Mouse (Mus musculus): Measurements from ENCODE around the gene Bbs9. TPM values are rescaled to one million over a fixed set of nuclear protein-coding genes. Genes with fewer than 3 reads are reported as not detected.
"Not testable (repeated sequence)": the region's sequence is repeated elsewhere in the genome, so short reads cannot be mapped to it uniquely, and the experiment has no call there.

Bbs9 gene
- polyA plus RNA-seq, 1 experiment from 2014 or later = 6.4 TPM

- no peak overlapping the region for H3K27ac ChIP-seq (replicated peaks)
- no peaks in the 10 kb centered on the region for H3K27me3 ChIP-seq (replicated peaks)
- H3K4me3 ChIP-seq = no peak overlapping the region
- H3K9ac ChIP-seq = no peak overlapping the region
- no peak overlapping the region for H3K4me2 ChIP-seq
- no peaks in the 10 kb centered on the region for H3K9me3 ChIP-seq
- no peak for ATAC-seq (ENCODE audit: extremely low read depth, insufficient number of reproducible peaks, low FRiP score, low TSS enrichment)
- H3K4me1 ChIP-seq = no peaks in the 10 kb centered on the region
- WGBS = 87% methylated on average over 13 of the region's 13 CpGs
- H3K36me3 ChIP-seq = peaks cover 79% of the 10 kb centered on the region
Observed at GRCm38 (mm10) chr9:22448420-22448819, 27.1 kb upstream of the Bbs9 start.

- H3K36me3 ChIP-seq = peaks cover 87% of the 10 kb centered on the region
- no peak for ATAC-seq (ENCODE audit: extremely low read depth, insufficient number of reproducible peaks, low FRiP score, low TSS enrichment)
- no peaks in the 10 kb centered on the region for H3K9me3 ChIP-seq
- WGBS = 88% methylated on average over 6 of the region's 6 CpGs
- no peak overlapping the region for H3K9ac ChIP-seq
- no peak overlapping the region for H3K4me3 ChIP-seq
- no peak overlapping the region for H3K4me2 ChIP-seq
- H3K4me1 ChIP-seq = no peaks in the 10 kb centered on the region
- no peak overlapping the region for H3K27ac ChIP-seq (replicated peaks)
- no peaks in the 10 kb centered on the region for H3K27me3 ChIP-seq (replicated peaks)
Observed at GRCm38 (mm10) chr9:22449209-22449608, 26.3 kb upstream of the Bbs9 start.

- Histone ChIP-seq H3K27ac (replicated peaks) (no peak overlapping the region), H3K9me3 (no peaks in the 10 kb centered on the region), H3K9ac (no peak overlapping the region), H3K4me3 (no peak overlapping the region), H3K4me1 (no peaks in the 10 kb centered on the region), H3K27me3 (replicated peaks) (no peaks in the 10 kb centered on the region), H3K36me3 (peaks cover 100% of the 10 kb centered on the region), H3K4me2 (no peak overlapping the region)
- no peak for ATAC-seq (ENCODE audit: extremely low read depth, insufficient number of reproducible peaks, low FRiP score, low TSS enrichment)
- 71% methylated on average over 10 of the region's 10 CpGs for whole genome bisulfite sequencing
Observed at GRCm38 (mm10) chr9:22452697-22453096, 22.8 kb upstream of the Bbs9 start.

- Histone ChIP-seq H3K4me1 (no peaks in the 10 kb centered on the region), H3K4me3 (no peak overlapping the region), H3K36me3 (peaks cover 99% of the 10 kb centered on the region), H3K4me2 (no peak overlapping the region), H3K9ac (no peak overlapping the region), H3K27me3 (replicated peaks) (no peaks in the 10 kb centered on the region), H3K9me3 (no peaks in the 10 kb centered on the region), H3K27ac (replicated peaks) (no peak overlapping the region)
- no peak for ATAC-seq (ENCODE audit: extremely low read depth, insufficient number of reproducible peaks, low FRiP score, low TSS enrichment)
- WGBS = 84% methylated on average over 10 of the region's 10 CpGs
Observed at GRCm38 (mm10) chr9:22453501-22453924, 22.0 kb upstream of the Bbs9 start.

- not testable (repeated sequence) for H3K27me3 ChIP-seq (replicated peaks); H3K27ac ChIP-seq (replicated peaks); H3K9ac ChIP-seq; H3K4me1 ChIP-seq; H3K9me3 ChIP-seq; ATAC-seq (ENCODE audit: extremely low read depth, insufficient number of reproducible peaks, low FRiP score, low TSS enrichment); H3K4me2 ChIP-seq; H3K4me3 ChIP-seq
- peaks cover 98% of the 10 kb centered on the region for H3K36me3 ChIP-seq
- 90% methylated on average over 8 of the region's 8 CpGs for WGBS
Observed at GRCm38 (mm10) chr9:22453990-22454389, 21.5 kb upstream of the Bbs9 start, which contains the start of gene Gm17545. Gene Gm17545 (plus strand): TSS chr9:22454290.

- no peaks in the 10 kb centered on the region for H3K9me3 ChIP-seq
- no peak overlapping the region for H3K9ac ChIP-seq
- H3K4me2 ChIP-seq = no peak overlapping the region
- H3K4me1 ChIP-seq = no peaks in the 10 kb centered on the region
- no peak overlapping the region for H3K27ac ChIP-seq (replicated peaks)
- no peak for ATAC-seq (ENCODE audit: extremely low read depth, insufficient number of reproducible peaks, low FRiP score, low TSS enrichment)
- H3K36me3 ChIP-seq = peaks cover 92% of the 10 kb centered on the region
- H3K4me3 ChIP-seq = no peak overlapping the region
- no peaks in the 10 kb centered on the region for H3K27me3 ChIP-seq (replicated peaks)
Observed at GRCm38 (mm10) chr9:22455041-22455440, 20.5 kb upstream of the Bbs9 start.

- H3K27me3 ChIP-seq (replicated peaks) = no peaks in the 10 kb centered on the region
- peaks cover 89% of the 10 kb centered on the region for H3K36me3 ChIP-seq
Observed at GRCm38 (mm10) chr9:22457142-22457835, 18.2 kb upstream of the Bbs9 start.

GRCm38 (mm10) chr9:22461946-22462345, 13.6 kb upstream of the Bbs9 start:
- 91% methylated on average over 3 of the region's 3 CpGs for WGBS
- Histone ChIP-seq H3K9ac (no peak overlapping the region), H3K4me1 (no peaks in the 10 kb centered on the region; the same call in 1 of the 2 replicates), H3K9me3 (no peaks in the 10 kb centered on the region), H3K36me3 (peaks cover 69% of the 10 kb centered on the region), H3K4me3 (no peak overlapping the region), H3K27ac (replicated peaks) (no peak overlapping the region), H3K4me2 (no peak overlapping the region), H3K27me3 (replicated peaks) (no peaks in the 10 kb centered on the region)
- no peak for ATAC-seq (ENCODE audit: extremely low read depth, insufficient number of reproducible peaks, low FRiP score, low TSS enrichment)

More at GRCm38 (mm10) chr9:22457142-22457835, 18.2 kb upstream of the Bbs9 start:
- no peaks in the 10 kb centered on the region for H3K9me3 ChIP-seq
- H3K9ac ChIP-seq = no peak overlapping the region
- H3K4me3 ChIP-seq = no peak overlapping the region
- no peaks in the 10 kb centered on the region for H3K4me1 ChIP-seq
- no peak overlapping the region for H3K4me2 ChIP-seq
- WGBS = 87% methylated on average over 11 of the region's 11 CpGs
- no peak overlapping the region for H3K27ac ChIP-seq (replicated peaks)
- ATAC-seq (ENCODE audit: extremely low read depth, insufficient number of reproducible peaks, low FRiP score, low TSS enrichment) = no peak

- H3K4me1 ChIP-seq = no peaks in the 10 kb centered on the region; the same call in 1 of the 2 replicates
- no peak overlapping the region for H3K4me3 ChIP-seq
- no peak for ATAC-seq (ENCODE audit: extremely low read depth, insufficient number of reproducible peaks, low FRiP score, low TSS enrichment)
- peaks cover 37% of the 10 kb centered on the region for H3K36me3 ChIP-seq
- no peak overlapping the region for H3K27ac ChIP-seq (replicated peaks)
- H3K27me3 ChIP-seq (replicated peaks) = no peaks in the 10 kb centered on the region
- no peak overlapping the region for H3K9ac ChIP-seq
- no peaks in the 10 kb centered on the region for H3K9me3 ChIP-seq
- H3K4me2 ChIP-seq = no peak overlapping the region
- 95% methylated on average over 5 of the region's 5 CpGs for WGBS
Observed at GRCm38 (mm10) chr9:22466212-22466611, 9.3 kb upstream of the Bbs9 start.

GRCm38 (mm10) chr9:22467371-22468169, 7.9 kb upstream of the Bbs9 start:
- Histone ChIP-seq H3K4me1 (no peaks in the 10 kb centered on the region; the same call in 1 of the 2 replicates), H3K36me3 (peaks cover 24% of the 10 kb centered on the region), H3K4me2 (peak overlapping the region; percentile 83), H3K9me3 (no peaks in the 10 kb centered on the region), H3K27ac (replicated peaks) (peak overlapping the region; percentile 93), H3K27me3 (replicated peaks) (no peaks in the 10 kb centered on the region), H3K4me3 (peak overlapping the region; percentile 94), H3K9ac (peak overlapping the region; percentile 96)
- peak; percentile 28; the same call in 1 of the 2 replicates for ATAC-seq (ENCODE audit: extremely low read depth, insufficient number of reproducible peaks, low FRiP score, low TSS enrichment)
- WGBS = under 1% methylated on average over 73 of the region's 73 CpGs

GRCm38 (mm10) chr9:22468170-22468898, 7.2 kb upstream of the Bbs9 start:
- 4% methylated on average over 43 of the region's 43 CpGs for WGBS
- H3K9me3 ChIP-seq = no peaks in the 10 kb centered on the region
- peak overlapping the region; percentile 96 for H3K9ac ChIP-seq
- H3K4me1 ChIP-seq = no peaks in the 10 kb centered on the region; the same call in 1 of the 2 replicates
- H3K4me3 ChIP-seq = peak overlapping the region; percentile 94
- peaks cover 19% of the 10 kb centered on the region for H3K36me3 ChIP-seq
- H3K27ac ChIP-seq (replicated peaks) = peak overlapping the region; percentile 93
- peak; percentile 84 for ATAC-seq (ENCODE audit: extremely low read depth, insufficient number of reproducible peaks, low FRiP score, low TSS enrichment)
- no peaks in the 10 kb centered on the region for H3K27me3 ChIP-seq (replicated peaks)
- H3K4me2 ChIP-seq = peak overlapping the region; percentile 83

Data from heart, embryonic 13.5 days (tissue).